ENCODE assay signal across 9 mouse cellular contexts in the genomic region with DNA sequence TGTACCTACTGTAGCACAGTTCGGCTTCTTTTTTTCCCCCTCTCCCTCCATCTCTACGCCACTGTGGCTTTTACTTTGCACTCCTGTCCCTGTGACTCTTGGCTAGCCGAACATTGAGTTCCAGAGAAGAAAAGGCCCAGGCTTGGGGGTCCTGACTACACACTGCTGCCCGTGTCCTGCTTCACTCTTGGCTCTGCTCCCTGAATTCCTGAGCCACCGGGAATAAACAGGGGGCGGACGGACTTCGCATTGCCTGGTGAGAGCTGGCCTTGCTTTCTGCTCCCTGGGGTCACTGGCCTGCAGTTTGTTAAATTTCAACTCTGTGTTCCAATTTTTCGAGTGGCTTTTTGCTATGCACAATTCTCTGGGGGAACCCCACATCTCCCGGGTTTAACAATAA. TPM values are rescaled to one million over a fixed set of nuclear protein-coding genes. Genes with fewer than 3 reads are reported as not detected.
DNase-seq lines count a peak whose midpoint lies in the region; ATAC-seq lines count a peak whose summit lies in the region.
"Had no signal": no experiment of that assay in that cellular context is flagged by ENCODE, and none has a peak within 500 bp of the region (broad histone marks: within the 10 kb centered on the region; RNA-seq: fewer than 3 reads in every experiment).

No protein-coding gene starts in this region.

- H3K4me1 ChIP-seq in heart, embryonic 12.5 days (replicated peaks): peaks cover 43% of the 10 kb centered on the region
- H3K4me1 ChIP-seq in kidney, embryonic 15.5 days: peaks cover 37% of the 10 kb centered on the region
- H3K4me1 ChIP-seq in midbrain, embryonic 10.5 days: peaks cover 36% of the 10 kb centered on the region

- no peaks in the 10 kb centered on the region for H3K27me3 ChIP-seq in heart, embryonic 12.5 days (replicated peaks)
- H3K27me3 ChIP-seq in kidney, embryonic 15.5 days: no peaks in the 10 kb centered on the region
- H3K27me3 ChIP-seq in midbrain, embryonic 10.5 days (ENCODE audit: low read depth, poor library complexity, severe bottlenecking): peaks cover 57% of the 10 kb centered on the region

- H3K27ac ChIP-seq in heart, embryonic 12.5 days (ENCODE audit: poor library complexity, severe bottlenecking): peak overlapping the region; percentile 76
- peak overlapping the region; percentile 87 for H3K27ac ChIP-seq in kidney, embryonic 15.5 days
- peak overlapping the region; percentile 49 for H3K27ac ChIP-seq in midbrain, embryonic 10.5 days (replicated peaks)
- H3K27ac ChIP-seq: midbrain, embryonic 12.5 days had no signal

- 12% methylated on average over 10 of the region's 10 CpGs for WGBS in heart, embryonic 12.5 days
- 21% methylated on average over 10 of the region's 10 CpGs for WGBS in kidney, embryonic 15.5 days
- 31% methylated on average over 10 of the region's 10 CpGs for WGBS in midbrain, embryonic 10.5 days

- no peaks in the 10 kb centered on the region for H3K36me3 ChIP-seq in heart, embryonic 12.5 days
- H3K36me3 ChIP-seq in kidney, embryonic 15.5 days: no peaks in the 10 kb centered on the region
- H3K36me3 ChIP-seq in midbrain, embryonic 10.5 days: no peaks in the 10 kb centered on the region
- H3K36me3 ChIP-seq: midbrain, embryonic 12.5 days had no signal

- no peak overlapping the region for H3K4me3 ChIP-seq in heart, embryonic 12.5 days
- H3K4me3 ChIP-seq in kidney, embryonic 15.5 days (replicated peaks): no peak overlapping the region
- no peak overlapping the region for H3K4me3 ChIP-seq in midbrain, embryonic 10.5 days
- H3K4me3 ChIP-seq: midbrain, embryonic 12.5 days had no signal

- peak; percentile 52; the same call in 1 of the 2 replicates for ATAC-seq in heart, embryonic 12.5 days (ENCODE audit: insufficient number of reproducible peaks, low FRiP score)
- ATAC-seq in kidney, embryonic 15.5 days (replicated peaks; ENCODE audit: low FRiP score): no peak

- no peak overlapping the region for H3K9ac ChIP-seq in heart, embryonic 12.5 days
- H3K9ac ChIP-seq in kidney, embryonic 15.5 days: no peak overlapping the region
- H3K9ac ChIP-seq: midbrain, embryonic 12.5 days had no signal

- H3K4me2 ChIP-seq in heart, embryonic 12.5 days: peak overlapping the region; percentile 29; the same call in 1 of the 2 replicates
- H3K4me2 ChIP-seq in kidney, embryonic 15.5 days: peak overlapping the region; percentile 26; the same call in 1 of the 2 replicates
- H3K4me2 ChIP-seq: midbrain, embryonic 12.5 days had no signal

- H3K9me3 ChIP-seq in heart, embryonic 12.5 days (replicated peaks): no peaks in the 10 kb centered on the region
- no peaks in the 10 kb centered on the region for H3K9me3 ChIP-seq in kidney, embryonic 15.5 days (replicated peaks)
- H3K9me3 ChIP-seq in midbrain, embryonic 10.5 days (replicated peaks): no peaks in the 10 kb centered on the region
- H3K9me3 ChIP-seq: midbrain, embryonic 12.5 days had no signal

- DNase-seq in cerebellum, postnatal 10 days: peak; percentile 36 to 51
- no peak for DNase-seq in cerebellum, adult 11-12 months
- DNase-seq in midbrain, embryonic 10.5 days (ENCODE audit: low spot score): no peak
- DNase-seq in spleen, adult 12 weeks (ENCODE audit: low spot score): no peak
- no peak for DNase-seq in retina, postnatal 1 day
- DNase-seq in embryo, embryonic 11 days: no peak

RNA-seq across cellular contexts. Expression of gene Abca4, which starts 30.1 kb away (rescaled TPM):
- polyA plus RNA-seq in heart, embryonic 12.5 days (2016; fragmentation: Nextera tagmentation; extraction: Ambion mirVana): 3.6 and 4.0 TPM in 2 replicates
- polyA plus RNA-seq in kidney, embryonic 15.5 days (2015; fragmentation: Nextera tagmentation; extraction: Ambion mirVana): 0.70 and 0.72 TPM in 2 replicates
- 2.2 and 2.6 TPM in 2 replicates for polyA plus RNA-seq in midbrain, embryonic 10.5 days (2016; fragmentation: Nextera tagmentation; extraction: Ambion mirVana)

Comparison
In these comparisons a context has a peak if more than half of its experiments do, and no peak if none do; other contexts are left out.
1. DNase-seq: peak in cerebellum, postnatal 10 days (2 of 2); none in cerebellum, adult 11-12 months (single experiment), midbrain, embryonic 10.5 days (single experiment), spleen, adult 12 weeks (single experiment), retina, postnatal 1 day (single experiment) and embryo, embryonic 11 days (single experiment).
2. Peak in every context shown above with its lines, with median percentiles within 50 percentile points of each other: H3K27ac ChIP-seq.